Mouse (Mus musculus) cerebellum, adult 8-10 months (tissue): ENCODE measurements around the gene Dmbx1.

Source experiments
- DNase-seq: peaks from one replicate; pipeline ENCODE4 v3.0.0; 2022

Gene Dmbx1

GRCm38 (mm10) chr4:115939295-115940102 is at the start of gene Dmbx1:
Gene Dmbx1 (minus strand): TSS chr4:115939926.
- DNase-seq = peak; percentile 18

- no peak for DNase-seq
Observed at GRCm38 (mm10) chr4:115989382-115989781, 49.7 kb upstream of the Dmbx1 start.

GRCm38 (mm10) chr4:115987858-115988530 is 48.3 kb upstream of the Dmbx1 start:
- no peak for DNase-seq

- no peak for DNase-seq
Observed at GRCm38 (mm10) chr4:115987436-115987835, 47.7 kb upstream of the Dmbx1 start.

- no peak for DNase-seq
Observed at GRCm38 (mm10) chr4:115984967-115985366, 45.2 kb upstream of the Dmbx1 start.

GRCm38 (mm10) chr4:115984111-115984510 is 44.4 kb upstream of the Dmbx1 start:
- DNase-seq = peak; percentile 85

GRCm38 (mm10) chr4:115980676-115981075 is 41.0 kb upstream of the Dmbx1 start:
- peak; percentile 62 for DNase-seq

- DNase-seq = no peak
Observed at GRCm38 (mm10) chr4:115979437-115979836, 39.7 kb upstream of the Dmbx1 start.

- no peak for DNase-seq
Observed at GRCm38 (mm10) chr4:115978911-115979310, 39.2 kb upstream of the Dmbx1 start.

- no peak for DNase-seq
Observed at GRCm38 (mm10) chr4:115972543-115972942, 32.8 kb upstream of the Dmbx1 start.

- no peak for DNase-seq
Observed at GRCm38 (mm10) chr4:115964446-115964845, 24.7 kb upstream of the Dmbx1 start.

- no peak for DNase-seq
Observed at GRCm38 (mm10) chr4:115963751-115964150, 24.0 kb upstream of the Dmbx1 start.

- DNase-seq = peak; percentile 14
Observed at GRCm38 (mm10) chr4:115962671-115963412, 23.1 kb upstream of the Dmbx1 start.

GRCm38 (mm10) chr4:115961991-115962390 is 22.3 kb upstream of the Dmbx1 start:
- DNase-seq = no peak

GRCm38 (mm10) chr4:115959546-115959945 is 19.8 kb upstream of the Dmbx1 start:
- DNase-seq = no peak

GRCm38 (mm10) chr4:115955494-115955775 is 15.7 kb upstream of the Dmbx1 start:
- DNase-seq = no peak

GRCm38 (mm10) chr4:115954656-115955493 is 15.1 kb upstream of the Dmbx1 start:
- DNase-seq = no peak

GRCm38 (mm10) chr4:115953559-115953958 is 13.8 kb upstream of the Dmbx1 start:
- no peak for DNase-seq

- peak; percentile 42 for DNase-seq
Observed at GRCm38 (mm10) chr4:115952758-115953157, 13.0 kb upstream of the Dmbx1 start.

GRCm38 (mm10) chr4:115943669-115944314 is 4.1 kb upstream of the Dmbx1 start:
- DNase-seq = no peak

GRCm38 (mm10) chr4:115941242-115941820 is 1.6 kb upstream of the Dmbx1 start:
- no peak for DNase-seq

- no peak for DNase-seq
Observed at GRCm38 (mm10) chr4:115940681-115941080, 955 bp upstream of the Dmbx1 start.
